Mouse (Mus musculus): ENCODE data around the gene Chd2. TPM values are rescaled to one million over a fixed set of nuclear protein-coding genes. Genes with fewer than 3 reads are reported as not detected.
A peak's percentile ranks its signal among the peaks of the same experiment; 100 is the strongest.

Gene Chd2
- total and polyA plus RNA-seq, 3 experiments, result 32.9 to 43.3 (median 38.1) TPM

DNA sequence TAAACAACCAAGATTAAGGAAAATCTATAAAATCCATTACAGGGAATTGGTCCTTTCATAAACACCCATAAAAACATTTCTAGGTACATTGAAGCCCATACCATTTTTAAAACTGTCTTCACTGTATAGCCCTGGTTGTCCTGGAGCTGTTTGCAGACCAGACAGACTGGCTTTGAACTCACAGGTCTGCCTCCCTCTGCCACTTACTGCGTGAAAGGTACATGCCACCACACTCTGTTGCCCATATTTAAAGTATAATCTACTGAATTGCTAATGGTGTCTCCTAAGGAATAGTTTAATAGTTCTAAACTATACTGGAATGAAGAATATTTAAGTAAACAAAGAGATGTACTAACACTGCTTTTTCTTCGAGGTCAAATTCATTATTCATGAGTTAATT is 5.1 kb downstream of the Chd2 start:
- TF ChIP-seq POLR2A (IDR thresholded peaks at IDR 0.05; ENCODE audit: insufficient read depth, low read depth, low read length) (no peak), EP300 (IDR thresholded peaks at IDR 0.05; ENCODE audit: insufficient read depth, low read depth, low read length) (no peak), CTCF (IDR thresholded peaks at IDR 0.05) (no peak)
- Histone ChIP-seq H3K4me3 (peak overlapping the region; percentile 63), H3K79me2 (replicated peaks; ENCODE audit: control insufficient read depth, insufficient read depth, low read length) (peaks cover 8% of the 10 kb centered on the region), H3K27me3 (ENCODE audit: control insufficient read depth, insufficient read depth, low read length) (no peaks in the 10 kb centered on the region), H3K27ac (peak overlapping the region; percentile 80), H3K36me3 (ENCODE audit: control insufficient read depth, insufficient read depth, low read length) (peaks cover 47% of the 10 kb centered on the region), H3K4me1 (ENCODE audit: control insufficient read depth, insufficient read depth, low read length) (peaks cover 14% of the 10 kb centered on the region), H3K9ac (ENCODE audit: low read depth, low read length) (peak overlapping the region; percentile 54; the same call in 1 of the 2 replicates)
- DNase-seq, result no peak
- WGBS, result 34% methylated on average over 2 of the region's 2 CpGs
- intact Hi-C loops (cut with DNase I), result loop anchor here (10.0 kb wide), 1 partner anchor 208 kb away; the partner anchor contains the start of gene Fam174b

DNA sequence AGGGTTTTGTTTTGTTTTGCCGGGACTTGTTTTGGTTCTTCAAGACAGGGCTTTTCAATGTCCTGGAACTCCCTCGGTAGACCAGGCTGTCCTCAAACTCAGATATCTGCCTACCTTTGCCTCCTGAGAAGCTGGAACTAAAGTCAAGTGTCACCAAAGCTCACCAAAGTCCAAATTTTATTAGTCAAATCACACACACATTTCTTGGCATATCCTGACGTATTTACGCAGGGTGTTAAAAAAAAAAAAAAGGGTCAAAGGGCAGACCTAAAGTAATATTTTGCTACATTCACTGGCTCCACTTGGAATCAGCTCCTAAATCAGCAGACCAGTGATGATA is 5.8 kb downstream of the Chd2 start:
- Histone ChIP-seq H3K36me3 (ENCODE audit: control insufficient read depth, insufficient read depth, low read length) (peaks cover 55% of the 10 kb centered on the region), H3K27me3 (ENCODE audit: control insufficient read depth, insufficient read depth, low read length) (no peaks in the 10 kb centered on the region), H3K4me1 (ENCODE audit: control insufficient read depth, insufficient read depth, low read length) (peaks cover 19% of the 10 kb centered on the region), H3K9ac (ENCODE audit: low read depth, low read length) (0 out of 2 replicates have a peak overlapping the region, but pooled peaks have one; percentile 17), H3K27ac (peak overlapping the region; percentile 80), H3K4me3 (no peak overlapping the region; the same call in 1 of the 2 replicates), H3K79me2 (replicated peaks; ENCODE audit: control insufficient read depth, insufficient read depth, low read length) (peaks cover 8% of the 10 kb centered on the region)
- intact Hi-C loops (cut with DNase I), result loop anchor here (10.0 kb wide), 1 partner anchor 209 kb away; the partner anchor contains the start of gene Fam174b
- TF ChIP-seq CTCF (IDR thresholded peaks at IDR 0.05), result no peak
- TF ChIP-seq EP300 (IDR thresholded peaks at IDR 0.05; ENCODE audit: insufficient read depth, low read depth, low read length), result no peak
- TF ChIP-seq POLR2A (IDR thresholded peaks at IDR 0.05; ENCODE audit: insufficient read depth, low read depth, low read length), result no peak
- 17% methylated on average over 4 of the region's 4 CpGs for WGBS
- DNase-seq, result no peak

DNA sequence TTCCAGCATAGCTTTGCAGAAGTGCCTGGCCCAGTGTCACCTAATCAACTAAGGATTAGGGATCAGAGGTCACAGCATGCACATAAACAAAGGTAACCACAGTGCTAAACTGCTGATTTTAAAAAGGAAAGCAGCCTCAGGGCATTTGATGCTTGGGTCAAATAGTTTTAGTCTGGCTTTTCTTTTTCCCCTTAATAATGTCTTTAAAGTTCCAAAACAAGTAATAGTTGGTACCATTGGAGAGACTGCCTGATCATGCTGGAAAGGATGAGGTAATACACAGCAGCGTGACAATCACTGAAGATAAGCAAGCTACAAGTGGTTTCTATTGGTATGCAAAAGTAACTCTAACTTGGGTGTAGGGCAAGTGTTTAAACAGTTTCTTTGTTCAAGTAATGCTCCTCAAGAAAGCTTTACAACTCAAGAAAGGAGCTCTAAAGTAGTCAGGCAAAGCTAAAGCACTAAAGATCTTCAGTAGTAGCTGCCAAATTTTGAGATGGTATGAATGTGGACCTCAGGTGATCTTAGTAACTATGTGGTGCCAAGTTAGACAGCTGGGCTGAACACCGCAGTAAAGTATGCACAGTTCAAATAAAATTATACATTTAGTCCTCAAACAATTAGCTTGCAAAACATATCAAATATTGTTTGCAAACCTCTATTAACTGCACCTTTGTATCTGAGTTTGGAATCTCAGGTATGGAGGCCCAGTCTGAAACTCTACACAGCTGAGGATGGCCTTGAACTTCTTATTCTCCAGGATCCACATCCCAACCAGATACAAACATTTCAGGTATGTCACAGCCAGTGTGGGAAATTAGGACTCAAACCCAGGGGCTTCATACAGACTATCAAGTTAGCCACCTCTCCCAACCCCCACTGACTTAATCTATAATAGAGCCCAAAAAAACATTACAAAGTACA is 6.4 kb downstream of the Chd2 start:
- Histone ChIP-seq H3K36me3 (ENCODE audit: control insufficient read depth, insufficient read depth, low read length) (peaks cover 60% of the 10 kb centered on the region), H3K9ac (ENCODE audit: low read depth, low read length) (0 out of 2 replicates have a peak overlapping the region, but pooled peaks have one; percentile 35), H3K4me1 (ENCODE audit: control insufficient read depth, insufficient read depth, low read length) (peaks cover 20% of the 10 kb centered on the region), H3K79me2 (replicated peaks; ENCODE audit: control insufficient read depth, insufficient read depth, low read length) (peaks cover 9% of the 10 kb centered on the region), H3K4me3 (no peak overlapping the region), H3K27me3 (ENCODE audit: control insufficient read depth, insufficient read depth, low read length) (no peaks in the 10 kb centered on the region), H3K27ac (peak overlapping the region; percentile 80)
- WGBS, result 32% methylated on average over 2 of the region's 2 CpGs
- no peak for DNase-seq
- TF ChIP-seq POLR2A (IDR thresholded peaks at IDR 0.05; ENCODE audit: insufficient read depth, low read depth, low read length) (no peak), EP300 (IDR thresholded peaks at IDR 0.05; ENCODE audit: insufficient read depth, low read depth, low read length) (no peak), CTCF (IDR thresholded peaks at IDR 0.05) (no peak)
- intact Hi-C loops (cut with DNase I), result loop anchor here (10.0 kb wide), 1 partner anchor 210 kb away; the partner anchor contains the start of gene Fam174b

DNA sequence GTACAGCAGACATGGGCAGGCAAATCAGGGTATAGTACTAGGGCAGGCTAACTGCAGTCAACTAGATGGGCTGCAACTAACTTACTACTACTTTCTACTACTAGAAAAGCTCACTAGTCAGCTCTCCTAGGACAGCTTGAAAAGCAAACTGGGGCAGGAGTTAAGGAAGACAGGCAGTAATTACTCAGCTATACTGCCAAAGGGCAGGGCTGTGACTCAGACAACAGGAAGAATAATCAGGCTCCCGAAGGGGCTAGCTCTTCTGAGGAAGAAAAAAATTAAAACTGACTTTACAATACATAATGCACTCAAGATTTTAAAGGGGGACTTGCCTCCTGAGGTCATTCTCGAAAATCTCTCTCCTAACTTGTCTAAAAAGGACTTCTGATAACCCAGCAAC is 8.2 kb downstream of the Chd2 start:
- H3K4me3 ChIP-seq, result peak overlapping the region; percentile 14; the same call in 1 of the 2 replicates
- H3K4me1 ChIP-seq (ENCODE audit: control insufficient read depth, insufficient read depth, low read length), result peaks cover 27% of the 10 kb centered on the region
- no peak for DNase-seq
- peaks cover 67% of the 10 kb centered on the region for H3K36me3 ChIP-seq (ENCODE audit: control insufficient read depth, insufficient read depth, low read length)
- peak overlapping the region; percentile 69 for H3K9ac ChIP-seq (ENCODE audit: low read depth, low read length)
- TF ChIP-seq POLR2A (IDR thresholded peaks at IDR 0.05; ENCODE audit: insufficient read depth, low read depth, low read length) (0 out of 2 replicates have a peak, but pooled peaks have one; percentile 3), CTCF (IDR thresholded peaks at IDR 0.05) (no peak)
- peak overlapping the region; percentile 80 for H3K27ac ChIP-seq
- 6% methylated on average over 2 of the region's 2 CpGs for WGBS
- intact Hi-C loops (cut with DNase I), result loop anchor here (10.0 kb wide), 1 partner anchor 211 kb away; the partner anchor contains the start of gene Fam174b
- peaks cover 13% of the 10 kb centered on the region for H3K79me2 ChIP-seq (replicated peaks; ENCODE audit: control insufficient read depth, insufficient read depth, low read length)
- H3K27me3 ChIP-seq (ENCODE audit: control insufficient read depth, insufficient read depth, low read length), result no peaks in the 10 kb centered on the region

DNA sequence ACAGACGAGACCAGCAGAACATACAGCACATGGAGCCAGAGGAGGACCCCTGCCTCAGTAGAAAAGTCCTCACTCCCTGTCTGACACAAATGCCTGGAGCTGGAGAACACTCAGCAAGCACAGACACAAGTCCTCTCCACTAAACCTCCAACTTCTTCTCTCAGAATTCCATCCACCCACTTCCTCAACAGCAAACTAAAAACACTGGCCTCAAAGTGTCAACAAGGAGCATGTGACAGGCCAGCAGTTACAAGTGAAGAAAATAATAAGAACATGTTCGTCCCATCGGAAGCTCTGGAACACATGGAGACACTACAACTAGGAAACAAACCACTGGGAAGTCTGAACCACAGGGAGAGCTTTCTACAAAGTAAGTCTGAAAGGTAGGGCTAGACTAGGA is 8.7 kb downstream of the Chd2 start:
- WGBS, result 18% methylated on average over 3 of the region's 3 CpGs
- Histone ChIP-seq H3K79me2 (replicated peaks; ENCODE audit: control insufficient read depth, insufficient read depth, low read length) (peaks cover 13% of the 10 kb centered on the region), H3K4me3 (no peak overlapping the region; the same call in 1 of the 2 replicates), H3K27me3 (ENCODE audit: control insufficient read depth, insufficient read depth, low read length) (no peaks in the 10 kb centered on the region), H3K36me3 (ENCODE audit: control insufficient read depth, insufficient read depth, low read length) (peaks cover 70% of the 10 kb centered on the region), H3K4me1 (ENCODE audit: control insufficient read depth, insufficient read depth, low read length) (peaks cover 27% of the 10 kb centered on the region), H3K9ac (ENCODE audit: low read depth, low read length) (peak overlapping the region; percentile 69), H3K27ac (peak overlapping the region; percentile 80)
- TF ChIP-seq EP300 (IDR thresholded peaks at IDR 0.05; ENCODE audit: insufficient read depth, low read depth, low read length) (0 out of 2 replicates have a peak, but pooled peaks have one; percentile 23), POLR2A (IDR thresholded peaks at IDR 0.05; ENCODE audit: insufficient read depth, low read depth, low read length) (peak; percentile 46; the same call in 1 of the 2 replicates), CTCF (IDR thresholded peaks at IDR 0.05) (no peak)
- DNase-seq, result no peak
- intact Hi-C loops (cut with DNase I), result loop anchor here (10.0 kb wide), 1 partner anchor 212 kb away; the partner anchor contains the start of gene Fam174b

Data from heart, adult 2 months (tissue).